In the genomic region with DNA sequence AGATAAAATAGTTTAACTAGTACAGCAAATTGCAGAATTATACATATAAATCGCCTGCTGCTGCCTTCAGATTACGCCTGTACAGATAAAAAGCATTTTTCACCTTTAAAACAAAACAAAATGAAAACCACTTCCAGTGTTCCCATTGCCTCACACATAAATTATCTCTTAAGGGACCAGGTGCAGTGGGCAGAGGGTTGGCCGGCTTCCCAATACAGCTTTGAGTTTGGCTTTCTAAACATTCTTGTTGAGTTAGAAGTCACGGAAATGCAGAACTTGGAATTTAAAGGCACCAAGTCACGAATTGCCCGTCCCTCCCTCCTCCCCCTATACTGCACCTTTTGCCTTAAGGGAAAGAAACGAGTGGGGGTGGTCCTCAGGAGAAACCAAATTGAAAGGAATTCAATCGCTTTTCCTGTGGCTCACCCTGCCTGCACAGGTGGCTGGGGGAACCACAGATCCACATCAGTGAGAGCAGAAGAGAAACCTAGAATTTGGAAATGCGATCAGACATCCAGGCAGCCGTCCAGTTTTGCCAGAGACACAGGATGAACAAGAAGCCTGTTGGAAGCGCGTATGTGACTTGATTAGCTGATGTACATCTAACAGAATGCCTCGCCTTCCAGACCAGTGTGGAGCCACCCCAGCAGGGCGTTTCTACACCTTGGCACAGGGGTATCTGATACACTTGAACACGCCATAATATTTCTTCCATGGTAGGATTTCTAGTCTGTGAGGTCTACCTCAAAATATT, we compare ENCODE assay signal across 9 mouse cellular contexts.
DNase-seq lines count a peak whose midpoint lies in the region; ATAC-seq and TF ChIP-seq lines count a peak whose summit lies in the region.
"Had no signal": no experiment of that assay in that cellular context is flagged by ENCODE, and none has a peak within 500 bp of the region (broad histone marks: within the 10 kb centered on the region; RNA-seq: fewer than 3 reads in every experiment).

No protein-coding gene starts in this region.

- no peak overlapping the region for H3K27ac ChIP-seq in kidney, adult 2 months (ENCODE audit: insufficient read depth, low read depth, low read length)
- no peak overlapping the region for H3K27ac ChIP-seq in midbrain, postnatal 0 days (ENCODE audit: low read depth, low read length)
- no peak overlapping the region for H3K27ac ChIP-seq in midbrain, embryonic 14.5 days (replicated peaks; ENCODE audit: low read depth, low read length)

- H3K4me1 ChIP-seq in kidney, adult 2 months (ENCODE audit: control insufficient read depth, insufficient read depth, low read length) = no peaks in the 10 kb centered on the region
- H3K4me1 ChIP-seq in midbrain, postnatal 0 days (ENCODE audit: insufficient read depth, low read length) = no peaks in the 10 kb centered on the region
- H3K4me1 ChIP-seq in midbrain, embryonic 14.5 days (ENCODE audit: control insufficient read depth, insufficient read depth, low read length) = peaks cover 4% of the 10 kb centered on the region; the same call in 1 of the 2 replicates

- H3K4me3 ChIP-seq in kidney, adult 2 months (ENCODE audit: insufficient read depth, low read depth, low read length) = no peak overlapping the region
- no peak overlapping the region for H3K4me3 ChIP-seq in midbrain, postnatal 0 days (ENCODE audit: low read depth, low read length)
- no peak overlapping the region for H3K4me3 ChIP-seq in midbrain, embryonic 14.5 days (replicated peaks; ENCODE audit: low read depth, low read length)

- H3K9ac ChIP-seq in midbrain, postnatal 0 days (replicated peaks; ENCODE audit: low read length, poor library complexity, severe bottlenecking) = no peak overlapping the region
- H3K9ac ChIP-seq in midbrain, embryonic 14.5 days (replicated peaks; ENCODE audit: low read length) = no peak overlapping the region

- ATAC-seq in midbrain, postnatal 0 days (ENCODE audit: low FRiP score) = no peak
- ATAC-seq in midbrain, embryonic 14.5 days (ENCODE audit: low FRiP score, low TSS enrichment) = no peak
- no peak for ATAC-seq in megakaryocyte, adult 5-6 weeks (ENCODE audit: poor library complexity, severe bottlenecking)
- ATAC-seq in frontal cortex, adult (ENCODE audit: low TSS enrichment) = no peak

- H3K36me3 ChIP-seq in kidney, adult 2 months (ENCODE audit: control insufficient read depth, insufficient read depth, low read length) = no peaks in the 10 kb centered on the region
- H3K36me3 ChIP-seq in midbrain, postnatal 0 days (ENCODE audit: insufficient read depth, low read length) = no peaks in the 10 kb centered on the region
- no peaks in the 10 kb centered on the region for H3K36me3 ChIP-seq in midbrain, embryonic 14.5 days (ENCODE audit: control insufficient read depth, insufficient read depth, low read length)

- no peaks in the 10 kb centered on the region for H3K9me3 ChIP-seq in midbrain, postnatal 0 days (ENCODE audit: low read length)
- H3K9me3 ChIP-seq in midbrain, embryonic 14.5 days (ENCODE audit: control insufficient read depth, low read length) = no peaks in the 10 kb centered on the region

- peak; percentile 30 for DNase-seq in kidney, adult 2 months
- no peak for DNase-seq in kidney, adult 18-20 months
- peak; percentile 44 for DNase-seq in midbrain, postnatal 0 days (ENCODE audit: low spot score)
- no peak for DNase-seq in midbrain, embryonic 14.5 days
- peak; percentile 56 for DNase-seq in ZHBTc4 (ENCODE audit: low read depth, low spot score)
- peak; percentile 33 for DNase-seq in right cerebral cortex, postnatal 4 days
- DNase-seq: lung, adult 2 months had no signal

- WGBS in kidney, adult 2 months = 44% methylated on average over 15 of the region's 15 CpGs
- 66% methylated on average over 15 of the region's 15 CpGs for WGBS in midbrain, postnatal 0 days
- 72% methylated on average over 15 of the region's 15 CpGs for WGBS in midbrain, embryonic 14.5 days

- H3K4me2 ChIP-seq in midbrain, postnatal 0 days (ENCODE audit: low read depth, low read length, poor library complexity, severe bottlenecking) = no peak overlapping the region
- no peak overlapping the region for H3K4me2 ChIP-seq in midbrain, embryonic 14.5 days (ENCODE audit: low read length)

- H3K27me3 ChIP-seq in kidney, adult 2 months (replicated peaks; ENCODE audit: control insufficient read depth, insufficient read depth, low read length) = no peaks in the 10 kb centered on the region
- 0 out of 2 replicates have a peak, but pooled peaks cover 3% of the 10 kb centered on the region for H3K27me3 ChIP-seq in midbrain, postnatal 0 days (ENCODE audit: insufficient read depth, low read length)
- no peaks in the 10 kb centered on the region for H3K27me3 ChIP-seq in midbrain, embryonic 14.5 days (ENCODE audit: control insufficient read depth, insufficient read depth, low read length)

- no peak for TF ChIP-seq CTCF in kidney, adult 2 months (conservative IDR thresholded peaks at IDR 0.05; ENCODE audit: insufficient read depth, insufficient read length, low read depth, low read length)
- no peak for TF ChIP-seq CTCF in midbrain, postnatal 0 days (IDR thresholded peaks at IDR 0.05)

- TF ChIP-seq POLR2A in kidney, adult 2 months (IDR thresholded peaks at IDR 0.05; ENCODE audit: low read depth, low read length) = no peak

Comparison
In these comparisons a context has a peak if more than half of its experiments do, and no peak if none do; other contexts are left out.
1. DNase-seq: peak in kidney, adult 2 months (single experiment), midbrain, postnatal 0 days (single experiment), ZHBTc4 (single experiment) and right cerebral cortex, postnatal 4 days (single experiment); none in kidney, adult 18-20 months (single experiment) and midbrain, embryonic 14.5 days (single experiment).